Mouse (Mus musculus) stomach, embryonic 15.5 days (tissue): ENCODE data around the gene Ezr. TPM values are rescaled to one million over a fixed set of nuclear protein-coding genes. Genes with fewer than 3 reads are reported as not detected.

ENCODE experiments used
- ATAC-seq: fragments of 200-750 bp; cut with Nextera tagmentation; 2 replicates; pipeline ENCODE4 v1.8.0; 2017; ENCODE audit warnings: low read depth, moderate number of reproducible peaks, moderate TSS enrichment; ENCODE audit not compliant: insufficient read depth, low FRiP score
- H3K27ac ChIP-seq: fragments of 300-500 bp; sonication (generic); 2 replicates; pipeline ENCODE4 v1.5.1; 2015; ENCODE audit warnings: mild to moderate bottlenecking, inconsistent platforms
- H3K27me3 ChIP-seq: fragments of 300-500 bp; sonication (generic); replicated peaks from 2 replicates; pipeline ENCODE4 v1.6.1; 2015; ENCODE audit warnings: inconsistent platforms
- H3K36me3 ChIP-seq: fragments of 300-500 bp; sonication (generic); 2 replicates; pipeline ENCODE4 v1.6.1; 2015; ENCODE audit warnings: inconsistent platforms
- H3K4me1 ChIP-seq: fragments of 300-500 bp; sonication (generic); 2 replicates; pipeline ENCODE4 v1.6.1; 2015; ENCODE audit warnings: inconsistent platforms
- H3K4me2 ChIP-seq: fragments of 300-500 bp; sonication (generic); 2 replicates; pipeline ENCODE4 v1.6.1; 2015; ENCODE audit warnings: mild to moderate bottlenecking, inconsistent platforms
- H3K4me3 ChIP-seq: fragments of 300-500 bp; sonication (generic); replicated peaks from 2 replicates; pipeline ENCODE4 v1.5.1; 2015; ENCODE audit warnings: inconsistent platforms
- H3K9ac ChIP-seq: fragments of 300-500 bp; sonication (generic); 2 replicates; pipeline ENCODE4 v1.6.1; 2015; ENCODE audit warnings: inconsistent platforms
- H3K9me3 ChIP-seq: fragments of 300-500 bp; sonication (generic); 2 replicates; pipeline ENCODE4 v1.6.1; 2016; ENCODE audit warnings: inconsistent platforms
- WGBS: fragments of 180-500 bp; shearing (Covaris S2); methylation state at CpG from one replicate; pipeline ENCODE4 v1.1.7; 2015; 5-methylcytosine and 5-hydroxymethylcytosine counted together
- polyA plus RNA-seq: library from polyadenylated mRNA; unstranded; fragments of >200 nt; fragmentation: Nextera tagmentation; extraction: Ambion mirVana; gene quantifications from 2 replicates; pipeline ENCODE4 v1.2.1, GENCODE M21; 2015

The Ezr gene
- polyA plus RNA-seq, 1 experiment from 2014 or later = 228 TPM

DNA sequence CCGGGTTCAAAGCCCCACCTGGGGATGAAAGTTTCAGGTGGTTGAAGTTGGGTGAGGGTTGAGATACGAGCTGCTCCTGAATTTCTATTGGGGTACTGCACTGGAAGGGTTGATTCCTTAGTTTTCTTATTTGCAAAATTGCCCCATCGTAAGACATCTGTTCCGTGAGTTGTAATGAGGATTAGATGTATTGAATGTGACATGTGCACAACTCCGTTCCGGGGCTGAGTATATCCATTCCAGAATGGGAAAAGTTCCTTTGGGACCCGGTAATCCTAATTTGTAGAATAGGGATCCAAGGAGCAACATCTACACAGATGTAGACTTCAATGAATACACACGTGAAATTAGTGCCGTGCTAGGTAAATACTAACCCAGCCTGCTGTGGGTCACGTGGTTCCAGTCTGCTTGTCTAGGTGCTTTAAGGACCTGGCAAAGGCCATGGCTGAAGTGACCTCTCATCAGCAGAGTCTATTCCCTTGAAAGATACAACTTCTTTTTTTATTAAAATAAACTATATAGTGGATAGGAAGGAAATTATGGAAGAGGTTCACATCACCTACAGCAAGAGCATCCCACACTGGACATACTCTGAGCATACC lies 1.3 kb upstream of the Ezr start:
- peak overlapping the region; percentile 84 for H3K4me2 ChIP-seq
- peaks cover 18% of the 10 kb centered on the region for H3K4me1 ChIP-seq
- no peak for ATAC-seq
- 31% methylated on average over 10 of the region's 10 CpGs for WGBS
- H3K9ac ChIP-seq = 0 out of 2 replicates have a peak overlapping the region, but pooled peaks have one; percentile 81
- H3K27me3 ChIP-seq = no peaks in the 10 kb centered on the region
- H3K27ac ChIP-seq = peak overlapping the region; percentile 97; the same call in 1 of the 2 replicates
- no peaks in the 10 kb centered on the region for H3K36me3 ChIP-seq
- peak overlapping the region; percentile 88 for H3K4me3 ChIP-seq
- no peaks in the 10 kb centered on the region for H3K9me3 ChIP-seq

DNA sequence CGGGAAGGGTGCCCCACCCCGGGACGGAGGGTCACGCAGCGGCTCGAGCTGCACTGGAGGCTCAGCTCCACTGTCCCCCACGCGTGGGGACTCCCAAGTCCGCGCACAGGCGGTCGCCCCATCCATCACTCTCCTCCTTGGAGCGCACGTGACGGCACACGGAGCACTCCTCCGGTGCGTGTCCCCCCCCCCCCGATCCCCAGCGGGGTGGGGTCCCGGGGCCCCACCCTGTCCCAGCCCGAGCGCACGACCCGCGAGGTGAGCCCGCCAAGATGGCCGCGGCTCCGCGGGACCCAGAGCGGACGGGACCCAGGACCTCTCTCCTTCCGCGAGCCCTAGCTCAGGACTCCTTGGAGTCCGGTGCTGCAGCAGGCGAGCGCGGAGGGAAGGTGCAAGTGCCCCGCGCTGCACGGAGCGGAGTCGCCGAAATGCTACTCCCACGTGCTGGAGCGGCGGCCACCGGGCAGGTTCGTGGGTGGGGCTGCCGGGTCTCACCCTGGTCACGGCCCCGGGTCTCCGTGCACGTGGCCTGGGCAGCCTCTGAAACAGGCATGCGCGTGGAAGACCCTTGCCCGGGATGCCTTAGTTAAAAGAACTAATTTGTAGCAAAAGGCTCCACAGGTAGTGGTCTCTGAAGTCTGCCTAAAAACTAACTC lies 550 bp upstream of the Ezr start:
- H3K4me1 ChIP-seq = peaks cover 19% of the 10 kb centered on the region
- ATAC-seq = peak; percentile 65
- H3K36me3 ChIP-seq = no peaks in the 10 kb centered on the region
- H3K27ac ChIP-seq = peak overlapping the region; percentile 97
- peak overlapping the region; percentile 84 for H3K4me2 ChIP-seq
- no peaks in the 10 kb centered on the region for H3K9me3 ChIP-seq
- H3K4me3 ChIP-seq = peak overlapping the region; percentile 88
- peak overlapping the region; percentile 81 for H3K9ac ChIP-seq
- H3K27me3 ChIP-seq = no peaks in the 10 kb centered on the region
- WGBS = under 1% methylated on average over 58 of the region's 58 CpGs

DNA sequence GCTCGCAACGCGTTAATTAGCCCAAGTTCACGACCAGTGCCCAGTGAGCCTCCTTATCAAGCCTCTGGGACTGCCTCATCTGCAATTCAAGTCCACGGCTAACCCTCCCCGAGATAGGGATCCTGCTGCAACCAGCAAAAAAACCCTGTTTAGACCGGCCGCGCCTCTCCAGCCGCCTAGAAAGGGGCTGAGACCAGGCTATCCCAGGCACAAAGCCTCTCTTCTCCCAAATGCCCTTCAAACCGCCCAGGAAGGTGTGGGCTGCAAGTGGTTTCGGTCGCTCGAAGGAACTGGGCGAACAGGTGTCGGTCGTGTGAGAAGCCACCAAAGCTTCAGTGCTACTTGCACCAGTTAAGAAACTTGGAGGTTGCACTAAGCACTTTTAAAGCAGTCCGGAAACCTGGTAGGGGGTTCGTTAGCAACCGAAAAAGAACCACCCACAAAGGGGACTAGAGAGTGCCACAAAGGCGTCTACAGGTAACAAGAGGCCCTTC lies 504 bp downstream of the Ezr start:
- peak overlapping the region; percentile 84 for H3K4me2 ChIP-seq
- H3K4me3 ChIP-seq = peak overlapping the region; percentile 88
- peaks cover 26% of the 10 kb centered on the region for H3K4me1 ChIP-seq
- H3K27me3 ChIP-seq = no peaks in the 10 kb centered on the region
- H3K36me3 ChIP-seq = no peaks in the 10 kb centered on the region
- under 1% methylated on average over 21 of the region's 21 CpGs for WGBS
- peak overlapping the region; percentile 81 for H3K9ac ChIP-seq
- peak overlapping the region; percentile 97 for H3K27ac ChIP-seq
- no peak for ATAC-seq
- no peaks in the 10 kb centered on the region for H3K9me3 ChIP-seq

DNA sequence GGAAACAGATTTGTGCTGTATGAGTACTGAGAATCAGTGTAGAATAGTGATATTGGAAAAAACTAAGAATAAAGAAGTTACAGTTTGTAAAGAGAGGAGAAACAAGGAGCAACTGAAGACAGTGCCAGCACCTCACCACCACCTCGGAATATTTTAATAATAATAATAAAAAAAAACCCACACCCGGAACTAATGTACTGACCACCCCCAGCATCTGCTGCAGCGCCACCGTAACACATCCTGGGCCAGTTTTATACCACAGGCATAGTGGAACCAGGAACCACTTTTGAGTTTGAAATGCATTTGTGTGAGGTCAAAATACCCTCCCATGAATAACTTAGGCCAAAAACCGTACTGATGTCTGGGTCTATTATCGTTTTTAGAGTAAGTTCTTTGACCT lies 1.3 kb downstream of the Ezr start:
- peaks cover 28% of the 10 kb centered on the region for H3K4me1 ChIP-seq
- H3K4me3 ChIP-seq = peak overlapping the region; percentile 88
- 50% methylated on average over 6 of the region's 6 CpGs for WGBS
- H3K36me3 ChIP-seq = no peaks in the 10 kb centered on the region
- peak overlapping the region; percentile 84 for H3K4me2 ChIP-seq
- H3K27ac ChIP-seq = no peak overlapping the region
- H3K9me3 ChIP-seq = no peaks in the 10 kb centered on the region
- H3K9ac ChIP-seq = no peak overlapping the region
- no peaks in the 10 kb centered on the region for H3K27me3 ChIP-seq
- no peak for ATAC-seq

DNA sequence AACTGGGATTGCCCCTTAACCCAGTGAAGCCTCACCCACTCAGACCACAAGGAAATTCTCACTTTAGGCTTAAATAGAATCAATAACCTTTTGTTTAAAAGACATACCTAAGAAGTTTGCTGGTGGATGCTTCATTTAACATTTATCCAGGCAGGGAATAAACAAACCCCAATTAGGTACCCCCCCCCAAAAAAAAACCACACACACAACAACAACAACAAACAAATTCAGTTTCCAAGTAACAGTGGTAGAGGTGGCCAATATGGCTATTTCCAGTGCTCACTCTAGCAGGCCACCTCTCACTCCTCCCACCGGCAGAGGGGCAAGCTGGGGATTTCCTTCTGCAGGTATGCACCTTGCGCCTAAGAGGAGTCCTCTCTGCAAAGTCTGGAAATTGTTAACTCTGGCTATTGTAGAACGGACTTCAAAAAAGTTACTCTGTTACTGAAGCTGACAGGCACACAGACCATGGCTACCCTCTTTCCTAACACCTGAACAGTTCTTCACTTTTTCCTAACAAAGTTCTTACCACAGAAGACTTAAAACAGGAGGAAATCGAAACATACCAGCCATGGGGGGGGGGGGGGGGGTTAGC lies 2.0 kb downstream of the Ezr start:
- Histone ChIP-seq H3K36me3 (no peaks in the 10 kb centered on the region), H3K4me2 (peak overlapping the region; percentile 84), H3K9me3 (no peaks in the 10 kb centered on the region), H3K9ac (no peak overlapping the region), H3K4me1 (peaks cover 28% of the 10 kb centered on the region), H3K27ac (no peak overlapping the region), H3K27me3 (no peaks in the 10 kb centered on the region), H3K4me3 (peak overlapping the region; percentile 88)
- ATAC-seq = no peak
- 44% methylated on average over 4 of the region's 4 CpGs for WGBS

DNA sequence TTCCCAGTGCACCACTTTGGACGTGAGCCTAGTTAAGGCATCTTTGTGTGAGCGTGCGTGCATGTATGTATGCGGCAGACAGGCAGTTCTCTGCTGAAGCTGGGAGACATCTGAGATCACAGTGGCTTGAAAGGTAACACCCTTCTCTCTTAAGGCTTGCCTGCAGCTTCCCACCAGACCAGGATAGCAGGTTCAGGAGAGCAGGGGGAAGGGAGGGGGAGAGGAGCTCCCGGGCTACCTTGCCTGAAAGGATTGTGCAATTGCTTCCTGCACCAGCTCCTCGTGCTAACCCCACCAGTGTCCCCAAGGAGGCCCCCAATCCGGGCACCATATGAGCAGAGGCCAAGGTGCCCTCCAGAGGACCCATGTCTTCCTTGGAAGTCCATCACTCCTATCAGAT lies 3.0 kb downstream of the Ezr start:
- H3K36me3 ChIP-seq = no peaks in the 10 kb centered on the region
- H3K9me3 ChIP-seq = no peaks in the 10 kb centered on the region
- peak overlapping the region; percentile 84 for H3K4me2 ChIP-seq
- peak overlapping the region; percentile 88 for H3K4me3 ChIP-seq
- H3K27me3 ChIP-seq = no peaks in the 10 kb centered on the region
- no peak overlapping the region for H3K9ac ChIP-seq
- ATAC-seq = no peak
- WGBS = 20% methylated on average over 7 of the region's 7 CpGs
- H3K4me1 ChIP-seq = peaks cover 28% of the 10 kb centered on the region
- peak overlapping the region; percentile 78 for H3K27ac ChIP-seq

DNA sequence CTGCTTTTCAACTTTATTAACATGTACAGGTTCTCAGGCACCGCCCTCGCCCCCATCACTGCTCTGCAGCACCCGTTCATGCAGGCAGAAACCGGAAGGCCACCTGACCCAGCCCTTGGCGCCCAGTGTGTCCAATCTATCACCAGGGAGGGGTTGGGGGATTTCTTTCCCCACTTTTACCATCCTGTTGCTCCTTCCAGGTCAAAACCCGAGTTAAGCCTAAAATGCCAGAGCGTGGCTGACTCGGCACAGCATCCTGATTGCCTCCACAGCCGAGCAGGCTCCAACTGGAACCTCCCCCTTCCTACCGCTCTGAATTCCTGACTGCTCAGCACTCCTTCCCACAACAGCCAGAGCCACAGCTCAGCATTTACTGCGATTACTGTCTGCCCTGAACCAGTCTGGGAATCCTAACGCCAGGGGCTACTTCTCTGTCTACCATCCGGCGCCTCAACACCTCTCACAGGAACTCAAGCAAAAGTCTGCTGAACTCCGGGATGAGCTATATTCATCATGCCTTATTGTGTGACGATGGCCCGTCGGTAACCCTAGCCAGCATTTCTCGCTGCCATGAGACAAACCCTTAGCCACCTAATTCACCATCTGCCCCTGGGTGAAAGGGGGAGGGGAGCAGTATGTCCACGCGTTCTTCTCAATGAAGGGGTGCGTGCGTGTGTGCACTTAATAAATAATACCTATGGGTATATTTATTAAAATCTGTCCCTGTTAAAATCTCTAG lies 3.6 kb downstream of the Ezr start:
- Histone ChIP-seq H3K9ac (no peak overlapping the region), H3K36me3 (no peaks in the 10 kb centered on the region), H3K27ac (peak overlapping the region; percentile 78), H3K9me3 (no peaks in the 10 kb centered on the region), H3K4me3 (peak overlapping the region; percentile 88), H3K4me2 (peak overlapping the region; percentile 84), H3K4me1 (peaks cover 28% of the 10 kb centered on the region), H3K27me3 (no peaks in the 10 kb centered on the region)
- 5% methylated on average over 23 of the region's 23 CpGs for WGBS
- ATAC-seq = no peak

DNA sequence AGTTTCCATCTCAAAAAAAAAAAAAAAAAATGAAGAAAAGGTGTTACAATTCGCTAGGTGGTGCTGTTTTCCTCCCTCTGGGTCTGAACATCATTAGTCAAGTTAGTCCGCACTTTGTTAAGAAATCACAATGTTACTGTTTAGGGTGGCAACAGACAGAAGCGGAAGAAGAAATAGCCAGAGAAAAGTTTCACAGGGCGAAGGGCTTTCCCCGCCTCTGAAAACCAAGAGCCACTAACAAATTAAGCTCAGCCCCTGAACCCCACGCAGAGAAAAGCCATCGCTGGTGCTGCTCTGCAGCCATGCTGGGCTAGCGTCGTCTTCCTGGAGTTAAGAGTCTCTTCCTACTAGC lies 4.3 kb downstream of the Ezr start:
- Histone ChIP-seq H3K4me2 (peak overlapping the region; percentile 84), H3K27ac (peak overlapping the region; percentile 78), H3K4me1 (peaks cover 31% of the 10 kb centered on the region), H3K27me3 (no peaks in the 10 kb centered on the region), H3K36me3 (no peaks in the 10 kb centered on the region), H3K4me3 (peak overlapping the region; percentile 88), H3K9ac (peak overlapping the region; percentile 35; the same call in 1 of the 2 replicates), H3K9me3 (no peaks in the 10 kb centered on the region)
- no peak for ATAC-seq
- 1% methylated on average over 9 of the region's 9 CpGs for WGBS

DNA sequence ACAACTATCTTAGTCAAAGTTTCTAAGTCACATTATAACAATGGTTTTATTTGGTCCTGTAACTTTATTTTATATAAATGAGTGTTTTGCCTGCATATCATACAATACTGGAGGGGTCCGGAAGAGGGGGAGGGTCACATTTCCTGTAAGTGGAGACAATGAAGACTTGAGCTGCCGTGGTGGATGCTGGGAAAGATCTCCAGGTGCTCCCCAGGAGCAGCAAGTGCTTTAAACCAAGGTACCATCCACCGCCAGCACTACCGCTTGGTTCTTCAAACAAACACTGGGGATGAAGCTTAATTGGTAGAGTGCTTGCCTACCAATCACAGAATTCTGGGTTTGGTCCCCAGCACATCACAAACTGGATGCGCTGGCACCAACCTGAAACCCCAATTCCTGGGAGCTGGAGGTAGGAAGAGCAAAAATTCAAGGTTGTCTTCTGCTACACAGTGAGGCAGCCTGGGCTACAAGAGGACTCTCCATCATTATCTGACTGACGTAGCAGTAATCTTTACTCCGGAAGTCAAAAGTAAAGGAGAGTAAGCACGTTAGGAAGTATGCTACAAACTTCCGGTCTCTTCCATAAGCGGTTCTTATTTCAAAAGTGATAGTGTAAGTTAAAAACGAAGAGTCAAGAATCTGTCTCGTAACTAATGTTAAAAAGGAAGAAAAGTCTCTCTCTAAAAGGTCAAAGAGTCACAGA lies 4.8 kb downstream of the Ezr start:
- no peak for ATAC-seq
- WGBS = 50% methylated on average over 12 of the region's 12 CpGs
- Histone ChIP-seq H3K4me2 (peak overlapping the region; percentile 84), H3K27ac (peak overlapping the region; percentile 55; the same call in 1 of the 2 replicates), H3K9ac (no peak overlapping the region), H3K36me3 (no peaks in the 10 kb centered on the region), H3K4me3 (no peak overlapping the region), H3K9me3 (no peaks in the 10 kb centered on the region), H3K27me3 (no peaks in the 10 kb centered on the region), H3K4me1 (peaks cover 31% of the 10 kb centered on the region)

DNA sequence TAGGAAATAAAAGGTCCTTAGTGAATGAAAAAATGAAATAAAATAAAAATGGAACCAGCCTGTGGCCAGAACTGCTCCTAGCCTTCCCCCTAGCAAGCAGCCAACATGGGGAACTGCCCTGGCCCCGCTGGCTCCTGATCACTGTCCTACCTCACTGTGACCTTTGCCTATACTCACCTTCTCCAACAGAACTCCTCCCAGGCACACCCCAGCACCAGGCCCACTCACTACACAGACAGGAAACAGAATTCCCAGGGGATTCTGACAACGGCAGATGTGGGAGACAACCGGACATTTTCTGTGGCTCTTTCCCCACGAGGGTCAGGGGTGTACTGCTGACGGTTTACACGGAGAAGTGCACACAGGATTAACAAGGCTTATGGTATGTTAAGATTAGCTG lies 5.5 kb downstream of the Ezr start:
- no peak overlapping the region for H3K9ac ChIP-seq
- H3K4me3 ChIP-seq = 0 out of 2 replicates have a peak overlapping the region, but pooled peaks have one; percentile 6
- peaks cover 31% of the 10 kb centered on the region for H3K4me1 ChIP-seq
- ATAC-seq = no peak
- H3K36me3 ChIP-seq = no peaks in the 10 kb centered on the region
- H3K9me3 ChIP-seq = no peaks in the 10 kb centered on the region
- peak overlapping the region; percentile 55; the same call in 1 of the 2 replicates for H3K27ac ChIP-seq
- H3K4me2 ChIP-seq = no peak overlapping the region; the same call in 1 of the 2 replicates
- H3K27me3 ChIP-seq = no peaks in the 10 kb centered on the region
- WGBS = 54% methylated on average over 6 of the region's 6 CpGs

DNA sequence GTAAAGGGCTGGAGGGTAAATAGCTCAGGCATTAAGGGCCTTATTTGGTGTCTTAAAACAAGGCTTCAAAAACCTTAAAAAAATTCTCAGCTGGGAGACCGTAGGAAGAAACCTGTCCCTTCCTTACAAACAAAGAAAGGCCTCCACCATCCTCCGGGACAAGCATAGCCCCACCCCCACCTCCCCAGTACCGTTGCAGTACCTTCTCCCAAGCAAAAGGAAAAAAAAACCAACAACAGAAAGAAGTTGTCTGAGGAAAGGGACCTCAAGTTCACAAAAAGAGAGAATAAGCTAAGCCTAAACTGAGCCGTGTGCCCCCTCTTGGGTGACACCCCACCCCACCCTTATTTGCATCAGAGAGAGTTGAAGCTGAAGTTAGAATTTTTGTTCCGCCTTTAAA lies 6.0 kb downstream of the Ezr start:
- Histone ChIP-seq H3K9me3 (no peaks in the 10 kb centered on the region), H3K9ac (no peak overlapping the region), H3K27me3 (no peaks in the 10 kb centered on the region), H3K4me3 (no peak overlapping the region), H3K4me1 (peaks cover 33% of the 10 kb centered on the region), H3K36me3 (no peaks in the 10 kb centered on the region), H3K27ac (peak overlapping the region; percentile 51; the same call in 1 of the 2 replicates), H3K4me2 (no peak overlapping the region)
- WGBS = 47% methylated on average over 5 of the region's 5 CpGs
- ATAC-seq = no peak
